Mouse (Mus musculus): ENCODE results near the gene Rfxank. TPM values are rescaled to one million over a fixed set of nuclear protein-coding genes. Genes with fewer than 3 reads are reported as not detected.

Rfxank gene
- polyA plus RNA-seq, 1 experiment from 2014 or later: 18.3 TPM

- 83% methylated on average over 4 of the region's 4 CpGs for WGBS
- Histone ChIP-seq H3K27ac (no peak overlapping the region), H3K36me3 (peaks cover 50% of the 10 kb centered on the region)
These were observed 2.4 kb downstream of the Rfxank start for GRCm38 (mm10) chr8:70136591-70136990.

DNA sequence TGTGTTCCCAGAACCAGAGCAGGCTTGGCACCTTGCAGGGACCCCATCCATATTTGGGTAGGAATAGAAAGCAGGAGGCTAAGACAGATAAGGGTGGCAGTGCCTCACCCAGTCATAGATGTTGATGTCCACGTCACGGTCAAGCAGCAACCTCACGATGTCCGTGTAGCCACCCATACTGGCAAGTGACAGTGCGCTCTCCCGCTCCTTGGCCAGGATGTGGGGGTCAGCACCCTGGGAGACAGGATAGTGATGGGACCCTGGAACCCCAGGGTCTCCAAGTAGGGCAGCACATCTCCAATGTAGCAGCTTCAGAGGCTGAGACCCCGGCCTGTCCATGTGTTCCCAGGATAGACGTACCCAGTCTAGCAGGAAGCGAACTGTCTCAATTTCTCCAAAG lies 4.0 kb downstream of the Rfxank start:
- H3K4me1 ChIP-seq: peaks cover 40% of the 10 kb centered on the region
- H3K36me3 ChIP-seq: peaks cover 50% of the 10 kb centered on the region
- H3K4me3 ChIP-seq: no peak overlapping the region
- H3K27ac ChIP-seq: peak overlapping the region; percentile 29; the same call in 1 of the 2 replicates
- no peaks in the 10 kb centered on the region for H3K9me3 ChIP-seq
- WGBS: 81% methylated on average over 9 of the region's 9 CpGs
- no peak for DNase-seq (ENCODE audit: low spot score)
- H3K27me3 ChIP-seq (ENCODE audit: insufficient read depth, poor library complexity, severe bottlenecking): no peaks in the 10 kb centered on the region

More at GRCm38 (mm10) chr8:70136591-70136990, 2.4 kb downstream of the Rfxank start:
- H3K4me3 ChIP-seq: no peak overlapping the region
- no peaks in the 10 kb centered on the region for H3K27me3 ChIP-seq (ENCODE audit: insufficient read depth, poor library complexity, severe bottlenecking)
- peaks cover 42% of the 10 kb centered on the region for H3K4me1 ChIP-seq
- no peaks in the 10 kb centered on the region for H3K9me3 ChIP-seq
- DNase-seq (ENCODE audit: low spot score): no peak

- WGBS: 92% methylated on average over 5 of the region's 5 CpGs
- Histone ChIP-seq H3K36me3 (peaks cover 50% of the 10 kb centered on the region), H3K27ac (no peak overlapping the region), H3K27me3 (ENCODE audit: insufficient read depth, poor library complexity, severe bottlenecking) (no peaks in the 10 kb centered on the region), H3K9me3 (no peaks in the 10 kb centered on the region), H3K4me3 (no peak overlapping the region), H3K4me1 (peaks cover 44% of the 10 kb centered on the region)
- DNase-seq (ENCODE audit: low spot score): no peak
These were observed 4.9 kb downstream of the Rfxank start for GRCm38 (mm10) chr8:70134086-70134485.

DNA sequence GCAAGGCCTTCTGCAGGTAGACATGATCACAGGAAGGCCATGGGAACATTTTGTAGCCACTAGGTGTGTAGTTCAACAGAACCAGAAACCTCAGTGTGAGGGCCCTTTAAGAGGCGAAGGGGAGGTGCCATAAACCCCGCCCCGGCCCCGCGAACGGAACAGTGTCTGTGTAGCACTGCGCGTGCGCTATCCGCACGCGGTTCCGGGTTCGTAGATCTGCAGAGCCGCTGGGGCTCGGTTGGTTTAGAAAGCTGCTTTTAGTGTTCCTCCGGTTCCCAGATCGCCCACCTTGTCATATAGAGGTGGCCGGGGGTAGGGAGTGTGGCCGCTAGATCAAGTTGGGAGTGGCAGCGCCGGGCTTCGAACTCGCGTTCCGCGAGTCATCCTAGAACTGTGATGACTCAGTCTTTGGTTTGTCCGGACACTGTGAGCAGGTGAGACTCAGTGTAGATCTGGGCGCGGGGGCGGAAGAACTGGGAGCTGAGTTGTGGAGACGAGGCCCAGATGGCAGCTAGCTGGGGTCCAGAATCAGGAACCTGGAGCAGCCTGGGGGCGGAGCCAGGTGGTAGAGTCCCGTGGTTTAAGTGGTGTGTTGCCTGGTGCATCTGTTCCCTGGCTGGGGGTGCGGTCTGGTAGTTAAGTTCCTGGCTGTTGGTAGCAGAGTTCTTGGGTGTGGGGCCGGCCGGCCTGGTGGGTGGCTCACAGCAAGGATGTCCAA lies 7.6 kb downstream of the Rfxank start, which contains the start of gene Nr2c2ap:
Nr2c2ap (plus strand) TSS at position 168 of the 718 bp plus-strand sequence.
- H3K27ac ChIP-seq: peak within 1 kb of the TSS; percentile 85
- H3K4me3 ChIP-seq: peak within 1 kb of the TSS; percentile 76
- DNase-seq (ENCODE audit: low spot score): peak; percentile 94
- peaks cover 42% of the 10 kb centered on the region for H3K36me3 ChIP-seq
- peaks cover 40% of the 10 kb centered on the region for H3K4me1 ChIP-seq
- no peaks in the 10 kb centered on the region for H3K9me3 ChIP-seq
- 2% methylated on average over 37 of the region's 37 CpGs for WGBS
- H3K27me3 ChIP-seq (ENCODE audit: insufficient read depth, poor library complexity, severe bottlenecking): no peaks in the 10 kb centered on the region

DNA sequence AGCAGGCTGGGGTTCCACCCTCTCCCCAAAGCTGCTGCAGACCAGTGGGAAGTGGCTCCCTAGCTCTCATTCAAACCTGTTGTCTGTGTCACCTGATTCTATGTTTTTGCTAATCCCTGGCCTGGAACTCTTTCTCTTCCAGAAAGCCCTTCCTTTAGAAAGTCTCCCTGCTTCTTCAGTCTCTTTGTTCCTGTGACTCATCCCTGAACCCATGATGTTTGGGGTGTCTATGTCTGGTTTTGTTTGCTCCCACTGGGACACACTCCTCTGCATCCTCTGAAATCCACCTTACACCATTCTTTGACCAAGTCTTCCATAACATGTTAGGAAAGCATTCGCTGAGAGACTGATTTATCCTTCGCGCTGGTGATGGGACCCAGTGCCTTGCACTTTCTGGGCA lies 8.9 kb downstream of the Rfxank start:
- H3K27ac ChIP-seq: no peak overlapping the region
- 81% methylated on average over 3 of the region's 3 CpGs for WGBS
- no peak overlapping the region for H3K4me3 ChIP-seq
- DNase-seq (ENCODE audit: low spot score): no peak
- H3K4me1 ChIP-seq: peaks cover 36% of the 10 kb centered on the region
- H3K9me3 ChIP-seq: no peaks in the 10 kb centered on the region
- H3K36me3 ChIP-seq: peaks cover 29% of the 10 kb centered on the region
- H3K27me3 ChIP-seq (ENCODE audit: insufficient read depth, poor library complexity, severe bottlenecking): peaks cover under 1% of the 10 kb centered on the region; the same call in 1 of the 2 replicates

- H3K27me3 ChIP-seq (ENCODE audit: insufficient read depth, poor library complexity, severe bottlenecking): peaks cover 7% of the 10 kb centered on the region; the same call in 1 of the 2 replicates
- no peak overlapping the region for H3K27ac ChIP-seq
- no peaks in the 10 kb centered on the region for H3K9me3 ChIP-seq
- no peak for DNase-seq (ENCODE audit: low spot score)
- peaks cover 36% of the 10 kb centered on the region for H3K4me1 ChIP-seq
- H3K4me3 ChIP-seq: no peak overlapping the region
- H3K36me3 ChIP-seq: peaks cover 23% of the 10 kb centered on the region
- 63% methylated on average over 9 of the region's 9 CpGs for WGBS
These were observed 9.5 kb downstream of the Rfxank start for GRCm38 (mm10) chr8:70129309-70129952.

DNA sequence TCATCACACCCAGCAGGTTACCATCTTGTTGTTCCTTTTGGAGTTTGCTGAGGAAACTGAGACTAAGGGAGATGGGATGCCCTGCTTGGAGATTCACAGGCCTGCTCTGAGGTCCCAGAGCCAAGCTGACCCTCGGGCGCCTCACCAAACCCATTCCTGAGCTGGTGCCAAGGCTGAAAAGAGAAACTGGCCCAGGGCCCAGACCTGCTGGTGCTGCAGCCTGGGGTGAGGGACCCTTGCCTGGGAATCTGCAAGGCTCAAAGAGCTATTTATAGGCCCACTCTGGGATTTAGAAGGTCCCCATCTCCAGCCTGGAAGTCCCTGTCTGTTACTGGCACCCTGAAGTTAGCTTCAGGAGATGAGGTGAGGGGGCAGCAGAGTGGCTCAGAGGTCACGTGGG lies 10.5 kb downstream of the Rfxank start:
- H3K9me3 ChIP-seq: no peaks in the 10 kb centered on the region
- 73% methylated on average over 3 of the region's 3 CpGs for WGBS
- peak overlapping the region; percentile 13; the same call in 1 of the 2 replicates for H3K27ac ChIP-seq
- peaks cover 16% of the 10 kb centered on the region; the same call in 1 of the 2 replicates for H3K27me3 ChIP-seq (ENCODE audit: insufficient read depth, poor library complexity, severe bottlenecking)
- H3K36me3 ChIP-seq: peaks cover 13% of the 10 kb centered on the region
- peaks cover 29% of the 10 kb centered on the region for H3K4me1 ChIP-seq
- no peak overlapping the region for H3K4me3 ChIP-seq
- no peak for DNase-seq (ENCODE audit: low spot score)

DNA sequence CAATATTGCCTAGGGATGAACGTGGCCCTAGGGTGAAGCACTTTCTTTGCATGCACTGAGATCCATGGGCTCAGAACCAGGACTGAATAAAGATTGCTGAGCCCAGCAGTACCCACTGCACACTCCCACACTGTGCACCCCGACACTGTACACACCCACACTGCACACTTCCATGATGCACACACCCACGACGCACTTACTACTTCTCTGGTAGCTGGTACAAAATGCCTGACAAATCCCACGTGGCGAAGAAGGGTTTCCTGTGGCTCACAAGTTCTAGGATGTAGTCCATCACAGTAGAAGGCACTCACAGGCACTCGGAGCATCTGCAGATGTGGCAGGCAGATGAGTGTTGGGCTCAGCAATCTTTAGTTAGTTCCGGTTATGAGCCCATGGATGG lies 14.0 kb downstream of the Rfxank start:
- H3K27me3 ChIP-seq (ENCODE audit: insufficient read depth, poor library complexity, severe bottlenecking): peaks cover 44% of the 10 kb centered on the region
- H3K4me1 ChIP-seq: peaks cover 17% of the 10 kb centered on the region
- WGBS: 62% methylated on average over 8 of the region's 8 CpGs
- H3K9me3 ChIP-seq: no peaks in the 10 kb centered on the region
- H3K4me3 ChIP-seq: no peak overlapping the region
- no peaks in the 10 kb centered on the region for H3K36me3 ChIP-seq
- DNase-seq (ENCODE audit: low spot score): no peak
- no peak overlapping the region for H3K27ac ChIP-seq

GRCm38 (mm10) chr8:70122863-70123262 lies 16.1 kb downstream of the Rfxank start:
- Histone ChIP-seq H3K9me3 (no peaks in the 10 kb centered on the region), H3K27me3 (ENCODE audit: insufficient read depth, poor library complexity, severe bottlenecking) (peaks cover 65% of the 10 kb centered on the region), H3K27ac (no peak overlapping the region), H3K4me1 (peaks cover 9% of the 10 kb centered on the region), H3K36me3 (no peaks in the 10 kb centered on the region), H3K4me3 (no peak overlapping the region)
- DNase-seq (ENCODE audit: low spot score): no peak
- 56% methylated on average over 2 of the region's 2 CpGs for WGBS

DNA sequence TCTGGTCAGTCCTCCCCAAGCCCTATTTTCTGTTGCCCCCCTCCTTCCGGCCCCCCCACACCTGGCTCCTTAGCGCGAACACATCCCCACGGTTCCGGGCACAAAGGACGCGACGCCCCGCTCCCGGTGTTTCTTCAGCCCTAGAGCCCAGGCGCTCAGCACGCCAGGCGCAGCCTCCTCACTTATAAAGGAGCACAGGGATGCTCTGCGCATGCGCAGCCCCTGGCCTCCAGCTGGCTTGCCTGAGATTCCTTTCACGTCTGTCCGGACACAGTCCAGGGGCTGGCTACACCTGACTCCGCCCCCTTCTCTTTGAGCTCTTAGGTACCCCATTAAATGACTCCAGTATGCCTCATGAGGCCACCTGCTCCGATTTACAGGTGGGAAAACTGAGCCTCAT lies 18.3 kb downstream of the Rfxank start, which contains the start of gene Ncan:
Ncan (minus strand) TSS at position 207 of the 400 bp plus-strand sequence.
- H3K27me3 ChIP-seq (ENCODE audit: insufficient read depth, poor library complexity, severe bottlenecking): peaks cover 87% of the 10 kb centered on the region
- DNase-seq (ENCODE audit: low spot score): peak; percentile 84
- peaks cover 9% of the 10 kb centered on the region for H3K4me1 ChIP-seq
- no peaks in the 10 kb centered on the region for H3K36me3 ChIP-seq
- H3K9me3 ChIP-seq: no peaks in the 10 kb centered on the region
- peak within 1 kb of the TSS; percentile 42 for H3K4me3 ChIP-seq
- 2% methylated on average over 19 of the region's 19 CpGs for WGBS
- no peak within 1 kb of the TSS for H3K27ac ChIP-seq

- peaks cover 93% of the 10 kb centered on the region for H3K27me3 ChIP-seq (ENCODE audit: insufficient read depth, poor library complexity, severe bottlenecking)
- H3K9me3 ChIP-seq: no peaks in the 10 kb centered on the region
- H3K4me3 ChIP-seq: no peak overlapping the region
- no peak overlapping the region for H3K27ac ChIP-seq
- 18% methylated on average over 17 of the region's 17 CpGs for WGBS
- peaks cover 9% of the 10 kb centered on the region for H3K4me1 ChIP-seq
- DNase-seq (ENCODE audit: low spot score): no peak
- H3K36me3 ChIP-seq: no peaks in the 10 kb centered on the region
These were observed 19.9 kb downstream of the Rfxank start for GRCm38 (mm10) chr8:70118726-70119700.

- no peaks in the 10 kb centered on the region for H3K36me3 ChIP-seq
- peaks cover 98% of the 10 kb centered on the region for H3K27me3 ChIP-seq (ENCODE audit: insufficient read depth, poor library complexity, severe bottlenecking)
- peaks cover 9% of the 10 kb centered on the region for H3K4me1 ChIP-seq
- DNase-seq (ENCODE audit: low spot score): no peak
- H3K9me3 ChIP-seq: no peaks in the 10 kb centered on the region
- no peak overlapping the region for H3K27ac ChIP-seq
- WGBS: 8% methylated on average over 9 of the region's 9 CpGs
- H3K4me3 ChIP-seq: no peak overlapping the region
These were observed 21.3 kb downstream of the Rfxank start for GRCm38 (mm10) chr8:70117611-70118010.

Data from heart, embryonic 10.5 days (tissue).